Mouse (Mus musculus) embryo, embryonic 10.5 days (tissue): ENCODE results near the gene Pde1c.

Source experiments
- DNase-seq: peaks from one replicate; pipeline ENCODE4 v3.0.0-alpha.2; 2015; ENCODE audit warnings: low spot score

Gene Pde1c

DNA sequence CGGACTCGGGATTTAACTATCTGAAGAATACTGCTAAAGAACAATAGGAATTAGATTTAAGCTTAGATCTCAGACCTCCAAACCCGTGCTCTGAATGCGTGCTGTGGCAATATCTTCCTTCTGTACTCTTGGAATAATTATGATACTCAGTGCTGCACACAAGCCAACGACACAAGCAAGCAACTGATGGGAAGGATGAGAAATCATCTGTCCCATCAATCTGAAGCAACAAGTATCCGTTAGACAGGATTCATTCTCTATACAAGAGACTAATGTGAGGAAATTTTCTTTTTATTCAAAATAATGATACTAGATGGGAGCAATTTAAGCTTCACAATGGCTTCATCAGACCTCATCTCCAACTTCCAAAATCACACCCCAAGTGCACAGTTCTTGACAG is 237.5 kb downstream of the Pde1c start:
- no peak for DNase-seq

DNA sequence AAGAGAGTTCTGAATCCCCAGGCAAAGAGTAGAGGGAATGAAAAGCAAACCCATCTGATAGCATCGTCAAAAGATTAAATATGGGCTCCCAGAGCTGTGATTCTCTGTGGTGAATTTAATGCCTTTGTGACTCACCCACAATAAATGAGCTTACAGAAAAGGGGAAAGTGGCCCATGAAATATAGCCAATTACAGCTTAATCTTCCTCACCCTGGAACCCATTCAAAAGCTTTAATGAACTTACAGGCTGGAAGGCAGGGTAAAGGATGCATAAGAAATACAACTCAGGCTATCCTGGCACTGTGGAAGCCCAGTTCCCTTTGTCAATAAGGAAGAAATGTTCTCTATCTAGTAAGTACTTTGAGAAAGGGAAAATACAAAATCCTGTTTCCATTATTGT is 240.8 kb downstream of the Pde1c start:
- DNase-seq, result no peak

DNA sequence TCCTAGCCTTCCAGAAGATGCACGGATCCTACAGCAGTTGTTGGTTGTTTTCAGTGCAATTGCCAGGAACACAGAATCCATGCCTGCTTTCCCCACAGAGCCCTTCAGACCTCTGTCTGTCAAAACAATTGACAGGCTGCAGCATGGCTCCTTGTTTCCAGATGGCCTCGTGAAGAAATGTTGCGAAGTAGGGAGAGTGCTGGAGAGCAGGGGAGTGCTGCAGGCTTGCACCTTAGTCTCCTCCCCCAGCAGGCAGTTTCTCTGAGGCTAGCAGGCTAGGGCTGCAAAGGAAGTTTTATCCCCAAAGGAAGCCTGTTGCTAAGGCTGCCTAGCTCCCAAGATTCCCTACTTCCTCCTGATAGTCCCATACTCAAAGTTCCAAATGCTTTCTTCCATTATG is 246.1 kb downstream of the Pde1c start:
- DNase-seq, result peak; percentile 39

DNA sequence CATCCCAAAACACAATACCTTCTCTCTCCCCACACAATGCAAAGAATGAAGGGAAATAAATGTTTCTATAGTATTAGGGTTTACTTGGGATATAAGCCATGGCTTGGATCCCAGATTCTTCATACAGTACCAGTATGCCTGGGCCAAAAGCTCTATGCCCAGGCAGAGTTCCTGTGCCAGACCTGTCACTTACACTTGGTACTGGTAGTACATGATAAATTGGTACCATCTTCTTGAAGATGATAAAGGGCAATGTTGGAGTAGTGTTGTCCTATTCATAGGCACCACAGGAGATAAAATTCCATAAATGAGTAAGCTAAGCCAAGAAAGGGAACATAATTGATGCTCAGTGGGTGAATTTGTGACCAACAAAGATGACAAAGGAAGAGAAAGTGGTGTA is 258.6 kb downstream of the Pde1c start:
- DNase-seq, result no peak

DNA sequence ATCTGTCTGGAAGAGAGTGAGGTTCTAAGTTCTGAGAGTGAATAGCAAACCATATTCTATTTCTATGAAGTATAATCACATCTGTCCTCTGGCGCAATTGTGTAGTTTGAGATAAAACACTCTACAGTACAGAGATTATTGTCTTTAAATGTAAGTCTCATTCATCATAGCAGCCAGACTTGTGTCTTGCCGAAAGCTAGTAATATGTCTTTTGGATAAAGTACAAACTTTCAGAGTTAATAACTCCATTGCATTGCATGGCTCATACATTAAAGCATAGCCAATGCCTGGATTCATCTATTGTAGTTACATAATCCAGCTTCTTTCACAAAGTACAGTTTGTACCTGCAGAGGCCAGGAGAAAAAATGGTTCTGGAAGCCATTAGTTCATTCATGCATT is 262.8 kb downstream of the Pde1c start:
- no peak for DNase-seq

DNA sequence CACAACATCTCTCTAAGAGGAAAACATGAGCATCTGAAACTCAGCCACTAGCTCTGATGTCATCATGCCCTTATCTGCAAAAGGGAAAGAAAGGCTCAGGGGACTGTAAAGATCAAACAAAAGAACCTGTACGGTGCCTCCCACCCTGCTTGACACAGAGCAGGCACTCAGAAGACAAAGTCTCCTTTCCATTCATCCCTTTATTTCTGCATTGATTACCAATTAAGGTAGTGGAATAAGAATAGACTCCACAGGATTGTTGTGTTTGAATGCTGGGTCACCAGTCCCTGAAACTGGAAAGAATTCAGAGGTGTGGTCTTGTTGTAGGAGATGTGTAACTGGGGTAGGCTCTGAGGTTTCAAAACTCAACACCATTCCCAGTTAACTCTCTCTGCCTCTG is 276.7 kb downstream of the Pde1c start:
- no peak for DNase-seq

DNA sequence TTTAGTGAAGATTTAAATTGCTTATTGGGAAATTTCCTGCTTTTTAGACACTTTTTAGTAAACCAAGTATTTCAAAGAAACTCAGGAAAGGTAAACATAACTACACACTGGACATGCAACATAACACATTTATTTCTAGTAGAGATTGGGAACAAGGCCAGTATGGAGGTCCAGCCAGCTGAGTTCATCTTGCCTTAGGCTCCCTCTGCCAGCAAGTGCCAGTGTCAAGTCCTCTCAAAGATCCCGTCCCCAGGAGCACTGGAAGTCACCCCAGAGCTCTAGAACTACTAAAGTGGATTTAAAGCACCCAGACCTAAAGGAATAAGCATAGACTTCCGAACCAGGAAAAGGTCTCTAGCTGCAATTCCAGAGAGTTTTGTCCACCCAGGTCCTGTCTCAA is 279.6 kb downstream of the Pde1c start:
- DNase-seq, result no peak

DNA sequence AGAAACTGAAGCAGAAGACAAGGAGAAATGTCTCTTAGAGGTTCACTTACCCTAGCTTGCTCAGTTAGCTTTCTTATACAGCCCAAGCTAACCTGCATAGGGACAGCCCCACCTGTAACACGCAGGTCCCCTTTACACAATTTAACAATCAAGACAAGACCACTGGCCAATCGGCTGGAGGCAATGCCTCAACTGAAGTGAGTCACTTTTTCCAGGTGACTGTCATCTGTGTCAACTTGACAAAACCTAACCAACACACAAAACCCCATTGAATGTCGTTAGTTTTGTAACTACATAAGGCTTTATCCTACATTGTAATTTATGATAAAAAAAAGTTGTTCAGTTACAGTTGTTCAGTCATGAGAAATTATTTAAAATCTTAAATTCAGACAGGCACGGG is 284.1 kb downstream of the Pde1c start:
- DNase-seq, result no peak

DNA sequence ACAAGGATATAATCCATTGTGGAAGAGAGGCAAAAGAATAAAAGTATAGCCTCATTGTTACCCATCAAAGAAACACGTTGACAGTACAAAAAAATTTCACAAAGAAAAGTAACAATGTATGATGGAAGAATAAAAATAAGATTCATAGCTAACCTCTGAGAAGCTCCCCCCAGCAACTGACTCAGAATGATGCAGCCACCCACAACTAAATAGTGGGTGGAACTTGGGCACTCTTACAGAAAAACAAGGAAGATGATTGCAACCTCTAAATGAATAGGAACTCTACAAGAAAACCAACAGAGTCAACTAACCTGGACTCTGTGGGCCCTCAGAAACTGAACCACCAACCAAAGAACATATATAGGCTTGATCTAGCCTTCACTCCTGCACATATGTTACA is 293.4 kb downstream of the Pde1c start:
- no peak for DNase-seq

DNA sequence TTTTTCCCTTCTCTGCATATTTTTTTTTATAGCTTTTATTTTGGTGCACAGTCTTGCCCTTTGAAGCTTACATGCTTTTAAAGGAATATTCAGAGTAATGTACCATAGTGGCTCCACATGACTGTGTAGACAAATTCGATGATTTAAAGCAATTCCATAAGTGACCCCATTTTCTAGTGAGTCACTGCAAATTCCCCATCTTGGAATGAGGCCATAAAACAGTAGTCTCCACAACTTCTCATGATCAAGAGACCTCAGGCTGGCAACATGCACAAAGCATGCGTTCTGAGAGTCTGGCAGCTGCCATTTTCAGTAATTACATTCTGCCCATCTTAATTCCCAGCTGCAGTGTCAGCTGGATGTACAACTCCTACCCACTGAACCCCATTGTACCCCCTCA is 297.2 kb downstream of the Pde1c start:
- no peak for DNase-seq

DNA sequence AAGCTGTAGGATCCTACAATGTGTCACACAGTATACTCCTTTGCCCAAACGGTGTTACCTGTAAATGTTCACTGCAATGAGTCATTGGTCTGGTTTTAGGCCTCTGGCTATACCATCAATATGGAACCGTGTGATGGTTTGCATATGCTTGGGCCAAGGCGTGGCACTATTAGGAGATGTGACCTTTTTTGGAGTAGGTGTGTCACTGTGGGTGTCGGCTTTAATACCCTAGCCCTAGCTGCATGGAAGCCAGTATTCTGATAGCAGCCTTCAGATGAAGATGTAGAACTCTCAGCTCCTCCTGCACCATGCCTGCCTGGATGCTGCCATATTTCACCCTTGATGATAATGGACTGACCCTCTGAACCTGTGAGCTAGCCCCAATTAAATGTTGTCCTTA is 304.4 kb downstream of the Pde1c start:
- DNase-seq, result no peak

DNA sequence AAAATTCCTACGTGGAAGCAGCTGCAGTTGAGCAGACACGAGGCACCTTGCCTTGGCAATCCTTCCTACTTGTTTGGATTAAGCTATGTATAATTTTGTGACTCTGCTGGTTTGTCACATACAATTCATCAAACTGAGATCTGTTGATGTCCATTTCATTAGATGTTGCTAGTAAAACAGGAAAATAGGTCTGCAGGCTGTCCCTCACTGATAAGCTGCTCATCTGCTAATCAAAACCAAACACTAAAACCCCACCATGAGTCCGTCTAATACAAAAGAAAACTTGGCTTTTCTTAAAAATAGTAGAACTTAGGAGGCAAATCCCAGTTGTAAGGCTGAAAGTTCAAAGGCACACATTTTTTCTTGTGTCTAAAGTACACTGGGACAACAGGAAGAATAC is 308.8 kb downstream of the Pde1c start:
- DNase-seq, result no peak

DNA sequence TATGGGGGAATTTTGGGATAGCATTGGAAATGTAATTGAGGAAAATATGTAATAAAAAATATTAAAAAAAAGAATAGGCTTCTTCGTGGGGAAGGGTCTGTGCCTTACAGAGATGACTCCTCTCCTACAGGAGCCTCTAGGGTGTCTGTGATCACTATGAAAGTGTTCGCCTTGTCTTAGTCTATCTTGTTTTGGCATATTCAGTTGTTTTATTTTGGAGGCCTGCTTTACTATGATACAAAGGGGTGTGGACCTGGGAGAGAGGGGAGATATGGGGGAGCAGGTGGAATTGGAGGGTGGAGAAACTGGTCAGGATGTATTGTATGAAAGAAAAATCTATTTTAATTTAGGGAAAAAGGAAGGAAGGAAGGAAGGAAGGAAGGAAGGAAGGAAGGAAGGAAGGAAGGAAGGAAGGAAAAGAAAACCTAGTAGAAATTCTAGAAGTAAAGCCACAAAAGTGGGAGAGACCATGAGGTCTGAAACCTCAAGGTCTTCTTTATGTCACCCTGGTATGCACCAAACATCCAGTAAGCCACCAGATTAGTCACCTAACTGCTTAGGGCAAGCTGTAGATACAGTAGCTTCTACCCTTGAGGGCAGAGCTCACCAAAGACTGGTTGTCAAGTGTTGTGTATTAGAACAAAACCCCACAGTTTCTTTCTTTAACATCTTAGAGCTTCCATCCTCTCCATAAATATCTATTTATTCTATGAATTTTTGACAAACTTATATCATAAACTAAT is 311.2 kb downstream of the Pde1c start:
- no peak for DNase-seq

DNA sequence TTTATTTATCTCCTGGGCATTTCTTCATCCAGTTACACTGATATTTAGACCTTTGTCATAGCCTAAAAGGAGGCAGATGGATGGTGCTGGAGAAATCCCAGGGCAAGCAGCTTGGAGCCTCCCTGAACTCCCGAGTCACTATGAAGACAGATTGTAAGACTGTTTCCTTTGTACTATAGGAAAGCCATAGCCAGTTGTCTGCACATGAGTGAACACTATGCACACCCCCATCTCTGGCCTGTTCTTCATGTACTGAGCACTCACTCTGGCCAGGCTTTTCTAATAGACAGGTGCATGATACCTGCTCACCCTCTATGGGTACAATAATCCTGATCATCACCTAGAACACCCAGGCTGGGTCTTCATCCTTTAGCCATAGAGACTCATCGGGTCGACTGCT is 318.8 kb downstream of the Pde1c start:
- no peak for DNase-seq

DNA sequence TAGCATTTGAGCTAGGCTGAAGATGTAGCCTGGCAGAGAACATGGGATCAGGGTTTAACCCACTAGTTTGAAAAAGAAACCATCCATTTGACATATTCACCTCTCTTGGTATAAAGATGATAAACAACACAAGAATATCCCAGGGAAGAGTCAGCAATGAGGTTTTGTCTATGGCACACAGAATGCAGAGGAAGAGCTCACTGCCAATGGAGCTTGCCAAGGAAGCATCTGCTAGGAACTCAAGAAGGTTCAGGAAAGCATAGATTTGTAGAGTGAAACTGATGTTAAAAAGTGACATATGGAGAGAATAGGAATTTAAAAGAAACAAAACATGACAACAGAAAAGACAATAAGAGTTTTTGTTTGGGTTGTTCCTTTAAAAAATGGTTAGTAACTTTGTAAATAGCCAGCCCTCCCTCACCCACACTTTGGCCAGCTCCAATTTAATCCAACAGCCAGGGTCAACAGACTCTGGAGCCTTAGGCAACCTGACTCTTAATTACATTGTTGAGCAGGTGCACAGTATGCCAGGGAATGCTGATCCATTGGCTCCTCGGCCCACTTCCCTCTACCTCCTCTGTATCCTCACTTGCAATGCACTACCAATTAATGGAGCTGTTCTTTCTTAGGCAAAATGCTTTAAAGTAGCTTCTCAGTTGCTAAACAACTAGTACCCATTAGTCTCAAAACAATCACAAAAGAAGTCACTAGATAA is 377.3 kb downstream of the Pde1c start:
- DNase-seq, result no peak

DNA sequence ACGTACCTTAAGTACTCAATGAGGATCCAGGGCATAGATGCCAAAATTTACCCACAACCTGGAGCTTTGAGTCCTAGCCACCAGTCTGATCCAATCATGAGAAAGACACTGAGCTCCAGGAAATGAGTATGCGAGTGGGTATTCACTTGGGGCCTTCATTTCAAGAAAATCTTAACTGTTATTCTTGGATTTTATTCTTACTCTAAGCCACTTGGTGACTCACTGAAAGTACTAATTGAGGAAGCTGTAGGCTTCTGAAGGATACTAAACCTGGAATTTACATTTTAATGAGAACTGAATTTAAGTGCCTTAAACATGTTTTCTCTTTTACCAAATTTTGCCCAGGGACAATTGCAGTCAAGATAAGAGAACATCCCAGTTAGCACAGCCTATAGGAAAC is 392.4 kb downstream of the Pde1c start:
- DNase-seq, result no peak

DNA sequence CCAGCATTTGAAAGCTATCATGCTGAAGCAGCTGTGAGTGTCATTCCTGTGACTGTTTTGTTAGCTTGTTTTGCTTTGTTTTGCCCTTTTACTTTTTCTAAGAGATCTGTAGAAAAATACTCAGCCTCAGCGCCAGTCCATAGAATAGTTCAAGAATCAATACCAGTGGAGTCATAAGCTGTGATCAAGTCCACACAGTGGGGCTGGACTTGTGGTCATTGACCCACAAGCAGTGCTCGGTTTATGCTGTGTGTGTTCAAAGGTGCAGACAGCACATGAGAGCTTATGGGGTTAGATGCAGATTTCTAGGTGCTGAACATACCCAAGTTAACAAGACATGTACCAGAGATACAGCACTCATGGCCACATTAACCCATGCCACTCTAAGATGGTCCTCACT is 396.7 kb downstream of the Pde1c start:
- DNase-seq, result no peak

DNA sequence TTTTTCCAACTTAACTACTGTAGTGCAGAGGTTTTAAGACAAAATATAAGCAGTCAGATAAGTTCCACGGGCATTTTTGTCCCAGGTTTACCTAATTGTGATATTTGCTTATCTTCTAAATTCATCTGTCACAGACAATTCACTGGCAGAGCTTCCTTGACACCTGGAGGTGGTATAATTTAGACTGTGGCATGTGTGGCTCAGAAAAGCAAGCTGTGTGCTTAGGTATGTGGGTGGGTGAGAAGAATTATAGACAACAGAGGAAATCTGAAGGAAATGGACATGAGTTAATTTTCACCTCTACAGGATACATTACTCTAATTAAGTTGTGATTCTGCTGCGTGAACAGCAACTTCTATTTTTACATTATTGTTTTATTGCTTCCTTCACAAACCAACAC is 400.2 kb downstream of the Pde1c start:
- no peak for DNase-seq

DNA sequence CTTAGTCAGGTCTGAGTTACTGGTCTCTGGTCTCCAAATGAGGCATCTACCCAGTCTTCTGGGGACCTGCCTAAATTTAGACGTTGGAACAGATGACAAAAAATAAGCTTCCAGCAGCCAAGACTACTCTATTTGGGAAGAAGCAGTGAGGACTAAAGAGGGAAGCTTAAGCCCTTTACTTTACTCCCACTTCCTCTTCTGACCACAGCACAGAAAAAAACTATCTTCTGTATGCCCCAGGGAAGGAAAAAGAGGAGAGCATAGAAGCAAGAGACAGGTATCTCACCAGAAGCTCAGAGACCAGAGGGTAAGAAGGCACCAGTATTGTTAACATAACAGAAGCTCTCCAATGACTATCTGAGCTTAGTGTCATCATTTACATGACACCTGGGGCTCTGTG is 410.7 kb downstream of the Pde1c start:
- DNase-seq, result no peak

DNA sequence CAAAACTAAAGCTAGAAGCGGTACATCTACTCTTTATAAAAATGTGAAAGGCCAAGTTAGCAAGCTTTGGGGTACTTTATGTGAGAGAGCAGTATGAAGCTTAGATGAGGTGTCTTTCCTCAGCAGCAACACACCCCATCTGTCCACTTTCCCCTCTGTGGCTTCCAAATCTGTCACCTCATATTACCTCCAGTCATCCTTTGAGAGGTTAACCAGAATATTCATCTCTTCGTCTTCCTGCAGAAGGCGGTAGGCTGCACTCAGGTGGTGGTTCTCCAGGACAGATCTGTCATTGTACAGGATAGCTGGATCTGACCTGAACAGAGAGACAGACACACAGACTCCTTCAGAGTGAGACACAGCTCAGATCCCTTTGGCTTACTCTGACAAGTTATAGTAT is 412.1 kb downstream of the Pde1c start:
- no peak for DNase-seq

DNA sequence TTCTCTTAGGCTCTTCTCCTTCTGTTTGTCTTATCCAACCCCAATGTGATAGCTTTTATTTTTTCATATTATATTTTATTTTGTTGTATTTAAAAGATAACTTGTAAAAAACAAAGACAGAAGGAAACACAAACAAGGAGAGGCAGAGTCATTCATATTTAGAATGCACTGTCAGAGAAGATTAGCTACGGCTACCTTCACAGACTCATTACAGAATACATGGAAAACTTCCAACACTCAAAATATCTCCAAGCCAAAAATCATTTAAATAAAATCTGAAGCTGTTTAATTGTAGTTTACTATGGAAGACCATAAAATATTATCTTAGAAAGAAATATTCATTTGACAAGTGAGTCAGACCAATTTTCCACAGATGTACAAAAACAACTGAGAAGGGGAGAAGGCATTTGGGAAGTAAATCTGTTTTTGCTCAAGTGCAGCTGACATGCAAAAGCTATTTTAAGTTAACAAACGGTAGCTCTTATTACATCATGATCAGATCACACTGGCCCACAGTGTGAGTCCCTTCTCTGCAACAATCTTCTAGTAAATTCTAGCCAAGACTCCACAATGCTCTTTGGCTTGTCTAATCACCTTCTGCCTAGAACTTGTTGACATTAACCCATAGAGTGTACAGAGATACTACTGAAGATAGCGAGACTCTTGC is 438.3 kb downstream of the Pde1c start:
- DNase-seq, result no peak

DNA sequence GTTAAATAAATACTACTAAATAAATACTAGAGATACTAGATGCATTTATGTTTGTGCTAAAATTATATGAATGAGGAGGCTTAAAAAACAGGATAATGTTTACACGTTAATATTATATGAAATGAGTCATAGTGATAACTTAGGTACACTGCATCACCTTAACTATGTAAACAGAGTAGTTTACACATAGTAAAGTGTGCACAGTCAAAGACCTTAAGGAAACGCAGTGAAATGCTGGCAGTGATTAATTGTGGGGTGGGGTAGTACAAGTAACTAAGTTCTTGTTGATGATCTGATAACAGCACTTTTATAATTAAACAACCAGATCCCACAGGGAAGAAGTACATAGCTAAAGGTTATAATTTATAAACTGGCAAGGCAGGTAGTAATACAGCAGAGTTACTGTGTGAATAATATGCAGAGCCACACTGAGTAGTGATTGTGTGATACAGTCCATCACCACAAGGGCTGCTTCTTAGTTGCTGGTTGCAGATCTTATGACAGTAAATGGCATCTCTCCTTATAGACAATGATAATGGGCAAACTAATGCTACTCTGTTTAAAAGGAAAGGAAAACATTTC is 469.3 kb downstream of the Pde1c start:
- DNase-seq, result no peak

DNA sequence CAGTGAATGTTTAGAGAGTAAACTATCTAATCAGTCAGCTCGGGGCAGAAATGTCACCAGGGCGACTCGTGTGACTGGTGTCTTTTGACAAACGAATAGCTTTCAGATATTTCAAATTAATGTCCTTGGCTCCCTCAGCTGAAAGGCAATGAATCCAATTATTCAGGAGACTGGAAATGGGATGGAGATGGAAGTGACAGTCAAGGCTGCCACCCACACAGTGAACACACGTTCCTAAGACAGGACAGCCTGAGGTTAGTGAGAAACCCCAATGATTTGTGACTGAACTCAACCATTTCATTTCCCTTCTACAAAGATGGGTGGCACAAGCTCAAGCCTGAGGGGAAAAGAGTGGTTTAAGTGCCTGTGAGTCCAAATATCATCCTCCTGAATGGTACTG is 470.5 kb downstream of the Pde1c start:
- no peak for DNase-seq
